In genomic region chr19:6070571-6071250, GRCm38 (mm10) we compare ENCODE assay signal across 24 mouse cellular contexts. TPM values are rescaled to one million over a fixed set of nuclear protein-coding genes. Genes with fewer than 3 reads are reported as not detected.
A peak's percentile ranks its signal among the peaks of the same experiment; 100 is the strongest.
DNase-seq lines count a peak whose midpoint lies in the region; ATAC-seq and TF ChIP-seq lines count a peak whose summit lies in the region.
"Had no signal": no experiment of that assay in that cellular context is flagged by ENCODE, and none has a peak within 500 bp of the region (broad histone marks: within the 10 kb centered on the region; RNA-seq: fewer than 3 reads in every experiment).

No protein-coding gene starts in this region.

- 91% methylated on average over 31 of the region's 31 CpGs for WGBS in midbrain, embryonic 10.5 days
- WGBS in midbrain, embryonic 14.5 days, result 93% methylated on average over 31 of the region's 31 CpGs
- WGBS in hindbrain, embryonic 12.5 days, result 88% methylated on average over 31 of the region's 31 CpGs

- H3K27ac ChIP-seq in midbrain, embryonic 10.5 days (replicated peaks), result no peak overlapping the region
- H3K27ac ChIP-seq in midbrain, embryonic 14.5 days (replicated peaks; ENCODE audit: low read depth, low read length), result no peak overlapping the region
- H3K27ac ChIP-seq in hindbrain, embryonic 12.5 days, result no peak overlapping the region
- H3K27ac ChIP-seq: hindbrain, embryonic 10.5 days; limb, embryonic 15.5 days; liver, embryonic 15.5 days had no signal

- TF ChIP-seq CTCF in E14TG2a.4 (conservative IDR thresholded peaks at IDR 0.05; ENCODE audit: low read length), result no peak

- no peak overlapping the region for H3K9ac ChIP-seq in midbrain, embryonic 14.5 days (replicated peaks; ENCODE audit: low read length)
- H3K9ac ChIP-seq in hindbrain, embryonic 12.5 days, result no peak overlapping the region
- H3K9ac ChIP-seq: forebrain, postnatal 0 days; limb, embryonic 15.5 days; liver, embryonic 15.5 days had no signal

- no peak for ATAC-seq in midbrain, embryonic 14.5 days (ENCODE audit: low FRiP score, low TSS enrichment)
- no peak for ATAC-seq in hindbrain, embryonic 12.5 days (ENCODE audit: low FRiP score)
- ATAC-seq: activated CD4-positive, CD25-positive, alpha-beta regulatory T cell, adult 4 months; forebrain, postnatal 0 days; inflammation-experienced regulatory T-cells, adult 6 months had no signal

- H3K9me3 ChIP-seq in midbrain, embryonic 10.5 days (replicated peaks), result no peaks in the 10 kb centered on the region
- no peaks in the 10 kb centered on the region for H3K9me3 ChIP-seq in midbrain, embryonic 14.5 days (ENCODE audit: control insufficient read depth, low read length)
- H3K9me3 ChIP-seq in E14TG2a.4 (ENCODE audit: low read length), result no peaks in the 10 kb centered on the region
- no peaks in the 10 kb centered on the region for H3K9me3 ChIP-seq in hindbrain, embryonic 12.5 days (replicated peaks)
- H3K9me3 ChIP-seq: hindbrain, embryonic 10.5 days; limb, embryonic 15.5 days; liver, embryonic 15.5 days had no signal

- H3K4me3 ChIP-seq in midbrain, embryonic 10.5 days, result peak overlapping the region; percentile 12; the same call in 1 of the 2 replicates
- H3K4me3 ChIP-seq in midbrain, embryonic 14.5 days (replicated peaks; ENCODE audit: low read depth, low read length), result no peak overlapping the region
- H3K4me3 ChIP-seq in E14TG2a.4 (replicated peaks; ENCODE audit: low read length), result peak overlapping the region; percentile 79
- H3K4me3 ChIP-seq in hindbrain, embryonic 12.5 days, result no peak overlapping the region
- H3K4me3 ChIP-seq: hindbrain, embryonic 10.5 days; limb, embryonic 15.5 days; liver, embryonic 15.5 days had no signal

- peaks cover 63% of the 10 kb centered on the region for H3K36me3 ChIP-seq in midbrain, embryonic 10.5 days
- peaks cover 46% of the 10 kb centered on the region for H3K36me3 ChIP-seq in midbrain, embryonic 14.5 days (ENCODE audit: control insufficient read depth, insufficient read depth, low read length)
- peaks cover 54% of the 10 kb centered on the region for H3K36me3 ChIP-seq in E14TG2a.4 (ENCODE audit: insufficient read depth, low read length)
- peaks cover 38% of the 10 kb centered on the region for H3K36me3 ChIP-seq in hindbrain, embryonic 12.5 days

- H3K4me1 ChIP-seq in midbrain, embryonic 10.5 days, result peaks cover 36% of the 10 kb centered on the region
- peaks cover 14% of the 10 kb centered on the region for H3K4me1 ChIP-seq in midbrain, embryonic 14.5 days (ENCODE audit: control insufficient read depth, insufficient read depth, low read length)
- peaks cover 62% of the 10 kb centered on the region for H3K4me1 ChIP-seq in E14TG2a.4 (replicated peaks; ENCODE audit: low read depth, low read length)
- peaks cover 35% of the 10 kb centered on the region for H3K4me1 ChIP-seq in hindbrain, embryonic 12.5 days

- no peaks in the 10 kb centered on the region for H3K27me3 ChIP-seq in midbrain, embryonic 10.5 days (ENCODE audit: low read depth, poor library complexity, severe bottlenecking)
- H3K27me3 ChIP-seq in midbrain, embryonic 14.5 days (ENCODE audit: control insufficient read depth, insufficient read depth, low read length), result no peaks in the 10 kb centered on the region
- H3K27me3 ChIP-seq in E14TG2a.4 (ENCODE audit: insufficient read depth, low read length), result no peaks in the 10 kb centered on the region
- H3K27me3 ChIP-seq in hindbrain, embryonic 12.5 days, result no peaks in the 10 kb centered on the region
- H3K27me3 ChIP-seq: limb, embryonic 15.5 days; liver, embryonic 15.5 days had no signal

- no peak overlapping the region for H3K4me2 ChIP-seq in midbrain, embryonic 14.5 days (ENCODE audit: low read length)
- no peak overlapping the region for H3K4me2 ChIP-seq in hindbrain, embryonic 12.5 days (replicated peaks)
- H3K4me2 ChIP-seq: limb, embryonic 15.5 days; liver, embryonic 15.5 days had no signal

- DNase-seq in midbrain, embryonic 10.5 days (ENCODE audit: low spot score), result no peak
- DNase-seq in midbrain, embryonic 14.5 days, result no peak
- peak; percentile 59 for DNase-seq in ES-CJ7 (ENCODE audit: low read depth, low spot score)
- peak; percentile 53 for DNase-seq in induced T-regulatory cell, adult 2 months (ENCODE audit: low read depth)
- no peak for DNase-seq in layer of hippocampus, adult 11-12 months (ENCODE audit: low spot score)
- DNase-seq: adrenal gland, postnatal 10 days; cerebellum, adult 2 months; forebrain, postnatal 0 days; gastrocnemius, postnatal 36 days; kidney, adult 2 months; kidney, postnatal 14 days; right cerebral cortex, adult 18-20 months had no signal

RNA-seq across cellular contexts. Expression of gene Tm7sf2, which starts 2.5 kb away (rescaled TPM):
- 37.3 and 41.9 TPM in 2 replicates for polyA plus RNA-seq in midbrain, embryonic 10.5 days (2016; fragmentation: Nextera tagmentation; extraction: Ambion mirVana)
- 43.7 and 57.6 TPM in 2 replicates for polyA plus RNA-seq in midbrain, embryonic 14.5 days (2014; fragmentation: Nextera tagmentation; extraction: Ambion mirVana)
- polyA plus RNA-seq in hindbrain, embryonic 12.5 days (2016; fragmentation: Nextera tagmentation; extraction: Ambion mirVana), result 38.0 and 40.3 TPM in 2 replicates

RNA-seq across cellular contexts. Expression of gene Vps51, which starts 6.3 kb away (rescaled TPM):
- polyA plus RNA-seq in midbrain, embryonic 10.5 days (2016; fragmentation: Nextera tagmentation; extraction: Ambion mirVana), result 68.0 and 77.3 TPM in 2 replicates
- polyA plus RNA-seq in midbrain, embryonic 14.5 days (2014; fragmentation: Nextera tagmentation; extraction: Ambion mirVana), result 86.1 and 86.7 TPM in 2 replicates
- 78.8 and 79.7 TPM in 2 replicates for polyA plus RNA-seq in hindbrain, embryonic 12.5 days (2016; fragmentation: Nextera tagmentation; extraction: Ambion mirVana)

RNA-seq across cellular contexts. Expression of gene Tmem262, which starts 9.1 kb away (rescaled TPM):
- not detected in 2 replicates for polyA plus RNA-seq in midbrain, embryonic 10.5 days (2016; fragmentation: Nextera tagmentation; extraction: Ambion mirVana)
- polyA plus RNA-seq in midbrain, embryonic 14.5 days (2014; fragmentation: Nextera tagmentation; extraction: Ambion mirVana), result not detected in 2 replicates
- not detected in 2 replicates for polyA plus RNA-seq in hindbrain, embryonic 12.5 days (2016; fragmentation: Nextera tagmentation; extraction: Ambion mirVana)
- polyA plus RNA-seq: activated CD4-positive, CD25-positive, alpha-beta regulatory T cell, adult 4 months; cerebellum, adult 2 months; embryonic facial prominence, embryonic 14.5 days; forebrain, postnatal 0 days; heart, embryonic 16.5 days; hindbrain, embryonic 10.5 days; inflammation-experienced regulatory T-cells, adult 6 months; limb, embryonic 15.5 days; liver, embryonic 15.5 days; lung, embryonic 16.5 days; midbrain, postnatal 0 days; neural tube, embryonic 11.5 days had no signal

RNA-seq across cellular contexts. Expression of gene Znhit2, which starts 9.7 kb away (rescaled TPM):
- polyA plus RNA-seq in midbrain, embryonic 10.5 days (2016; fragmentation: Nextera tagmentation; extraction: Ambion mirVana), result 36.6 and 37.2 TPM in 2 replicates
- 32.4 and 37.9 TPM in 2 replicates for polyA plus RNA-seq in midbrain, embryonic 14.5 days (2014; fragmentation: Nextera tagmentation; extraction: Ambion mirVana)
- 33.6 and 34.4 TPM in 2 replicates for polyA plus RNA-seq in hindbrain, embryonic 12.5 days (2016; fragmentation: Nextera tagmentation; extraction: Ambion mirVana)

RNA-seq across cellular contexts. Expression of gene Gm28374, which starts 11.3 kb away (rescaled TPM):
- 2.4 and 3.1 TPM in 2 replicates for polyA plus RNA-seq in midbrain, embryonic 10.5 days (2016; fragmentation: Nextera tagmentation; extraction: Ambion mirVana)
- polyA plus RNA-seq in midbrain, embryonic 14.5 days (2014; fragmentation: Nextera tagmentation; extraction: Ambion mirVana), result 0.92 and 1.6 TPM in 2 replicates
- polyA plus RNA-seq in hindbrain, embryonic 12.5 days (2016; fragmentation: Nextera tagmentation; extraction: Ambion mirVana), result 2.5 and 2.7 TPM in 2 replicates
- polyA plus RNA-seq: kidney, adult 2 months had no signal

Comparison
In these comparisons a context has a peak if more than half of its experiments do, and no peak if none do; other contexts are left out.
1. H3K4me3 ChIP-seq: peak in midbrain, embryonic 10.5 days (single experiment) and E14TG2a.4 (single experiment); none in midbrain, embryonic 14.5 days (single experiment) and hindbrain, embryonic 12.5 days (single experiment).
2. DNase-seq: peak in ES-CJ7 (single experiment) and induced T-regulatory cell, adult 2 months (single experiment); none in midbrain, embryonic 10.5 days (single experiment), midbrain, embryonic 14.5 days (single experiment) and layer of hippocampus, adult 11-12 months (single experiment).